Mouse (Mus musculus) embryonic facial prominence, embryonic 15.5 days (tissue): ENCODE measurements around the gene Gm49361. TPM values are rescaled to one million over a fixed set of nuclear protein-coding genes. Genes with fewer than 3 reads are reported as not detected.
"Not testable (repeated sequence)": the region's sequence is repeated elsewhere in the genome, so short reads cannot be mapped to it uniquely, and the experiment has no call there.

Experiments
- ATAC-seq: fragments of 200-750 bp; cut with Nextera tagmentation; 2 replicates; pipeline ENCODE4 v1.8.0; 2017; ENCODE audit warnings: low read depth, moderate TSS enrichment; ENCODE audit not compliant: insufficient number of reproducible peaks, low FRiP score, low TSS enrichment
- H3K27ac ChIP-seq: fragments of 300-500 bp; sonication (generic); replicated peaks from 2 replicates; pipeline ENCODE4 v1.5.1; 2015; ENCODE audit warnings: mild to moderate bottlenecking, inconsistent platforms
- H3K27me3 ChIP-seq: fragments of 300-500 bp; sonication (generic); 2 replicates; pipeline ENCODE4 v1.6.1; 2015; ENCODE audit warnings: inconsistent platforms
- H3K36me3 ChIP-seq: fragments of 300-500 bp; sonication (generic); 2 replicates; pipeline ENCODE4 v1.6.1; 2015; ENCODE audit warnings: mild to moderate bottlenecking, inconsistent platforms
- H3K4me1 ChIP-seq: fragments of 300-500 bp; sonication (generic); 2 replicates; pipeline ENCODE4 v1.6.1; 2015; ENCODE audit warnings: inconsistent platforms
- H3K4me2 ChIP-seq: fragments of 300-500 bp; sonication (generic); replicated peaks from 2 replicates; pipeline ENCODE4 v1.6.1; 2015; ENCODE audit warnings: mild to moderate bottlenecking, inconsistent platforms
- H3K4me3 ChIP-seq: fragments of 300-500 bp; sonication (generic); replicated peaks from 2 replicates; pipeline ENCODE4 v1.5.1; 2015; ENCODE audit warnings: mild to moderate bottlenecking, inconsistent platforms
- H3K9ac ChIP-seq: fragments of 300-500 bp; sonication (generic); 2 replicates; pipeline ENCODE4 v1.6.1; 2015; ENCODE audit warnings: inconsistent platforms
- H3K9me3 ChIP-seq: fragments of 300-500 bp; sonication (generic); replicated peaks from 2 replicates; pipeline ENCODE4 v1.6.1; 2016; ENCODE audit warnings: inconsistent platforms
- WGBS: fragments of 180-500 bp; shearing (Covaris S2); methylation state at CpG from one replicate; pipeline ENCODE4 v1.1.7; 2015; 5-methylcytosine and 5-hydroxymethylcytosine counted together
- polyA plus RNA-seq: library from polyadenylated mRNA; unstranded; fragments of >200 nt; fragmentation: Nextera tagmentation; extraction: Ambion mirVana; gene quantifications from 2 replicates; pipeline ENCODE4 v1.2.1, GENCODE M21; 2015

The Gm49361 gene
- polyA plus RNA-seq, 1 experiment from 2014 or later, result not detected

DNA sequence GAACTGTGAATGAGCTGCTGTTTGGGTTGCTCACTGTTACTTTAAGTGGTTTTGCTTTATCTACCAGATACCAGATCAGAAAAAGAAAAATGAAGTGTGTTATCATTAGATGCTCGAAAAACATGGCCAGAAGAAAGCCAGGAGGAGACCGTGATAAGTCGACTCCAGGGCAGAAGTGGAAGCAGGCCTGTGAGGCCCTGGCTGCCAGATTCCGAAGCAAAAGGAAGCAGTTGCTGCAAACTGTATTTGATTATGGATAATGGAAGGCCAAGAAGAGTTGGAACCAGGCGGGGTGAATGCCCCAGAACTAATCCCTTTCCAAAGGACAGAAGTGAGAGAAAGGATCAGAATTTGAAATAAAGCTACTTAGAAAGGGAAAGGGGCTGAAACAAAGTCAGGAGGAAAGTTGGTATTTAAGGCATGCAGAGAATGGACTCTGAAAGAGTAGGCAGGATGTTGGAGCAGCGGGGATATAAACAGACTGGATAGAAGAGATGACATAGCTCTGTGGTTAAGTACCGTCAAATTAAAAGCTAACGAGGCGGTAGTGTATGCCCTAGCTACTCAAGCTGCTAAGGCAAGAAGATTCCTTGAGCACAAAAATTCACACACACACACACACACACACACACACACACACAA, 7.6 kb upstream of the Gm49361 start:
- no peaks in the 10 kb centered on the region for H3K27me3 ChIP-seq
- no peak for ATAC-seq
- peak overlapping the region; percentile 58 for H3K27ac ChIP-seq
- no peak overlapping the region for H3K9ac ChIP-seq
- WGBS, result 10% methylated on average over 9 of the region's 9 CpGs
- no peak overlapping the region for H3K4me2 ChIP-seq
- H3K4me1 ChIP-seq, result peaks cover 5% of the 10 kb centered on the region; the same call in 1 of the 2 replicates
- H3K9me3 ChIP-seq, result no peaks in the 10 kb centered on the region
- H3K4me3 ChIP-seq, result no peak overlapping the region
- no peaks in the 10 kb centered on the region for H3K36me3 ChIP-seq

DNA sequence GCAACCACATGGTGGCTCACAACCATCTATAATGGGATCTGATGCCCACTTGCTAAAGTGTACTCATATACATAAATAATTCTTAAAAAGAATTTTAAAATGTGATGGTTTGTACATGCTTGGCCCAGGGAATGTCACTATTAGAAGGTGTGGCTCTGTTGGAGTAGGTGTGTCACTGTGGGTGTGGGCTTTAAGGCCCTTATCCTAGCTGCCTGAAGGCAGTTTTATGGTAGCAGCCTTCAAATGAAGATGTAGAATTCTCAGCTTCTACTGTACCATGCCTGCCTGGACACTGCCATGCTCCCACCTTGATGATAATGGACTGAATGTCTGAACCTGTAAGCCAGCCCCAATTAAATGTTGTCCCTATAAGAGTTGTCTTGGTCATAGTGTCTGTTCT, 5.1 kb upstream of the Gm49361 start:
- not testable (repeated sequence) for H3K36me3 ChIP-seq, H3K27ac ChIP-seq, H3K4me2 ChIP-seq, H3K9ac ChIP-seq, H3K4me1 ChIP-seq, H3K9me3 ChIP-seq, ATAC-seq, H3K4me3 ChIP-seq, H3K27me3 ChIP-seq

DNA sequence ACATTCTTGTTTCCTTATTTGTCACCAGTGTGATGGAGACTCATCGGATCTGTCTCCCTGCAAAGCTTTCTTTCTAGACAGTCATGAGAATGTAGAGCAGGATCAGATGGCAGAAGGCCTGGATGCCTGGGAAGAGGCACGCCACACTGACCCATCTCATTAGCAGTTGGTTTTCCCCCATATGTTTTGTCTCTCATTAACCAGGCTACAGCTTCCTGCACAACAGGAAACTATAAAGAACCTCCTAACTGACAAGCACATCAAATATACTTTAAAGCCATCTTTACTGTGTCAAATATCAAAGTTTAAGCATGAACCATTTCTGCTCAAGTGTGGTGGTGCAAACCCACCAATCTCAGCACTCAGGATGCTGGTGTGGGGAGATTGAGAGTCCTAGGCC, 3.6 kb upstream of the Gm49361 start:
- Histone ChIP-seq H3K27ac (no peak overlapping the region), H3K4me1 (peaks cover 10% of the 10 kb centered on the region), H3K36me3 (no peaks in the 10 kb centered on the region), H3K9me3 (no peaks in the 10 kb centered on the region), H3K9ac (no peak overlapping the region), H3K27me3 (no peaks in the 10 kb centered on the region), H3K4me2 (no peak overlapping the region), H3K4me3 (no peak overlapping the region)
- WGBS, result 55% methylated on average over 2 of the region's 2 CpGs
- no peak for ATAC-seq

DNA sequence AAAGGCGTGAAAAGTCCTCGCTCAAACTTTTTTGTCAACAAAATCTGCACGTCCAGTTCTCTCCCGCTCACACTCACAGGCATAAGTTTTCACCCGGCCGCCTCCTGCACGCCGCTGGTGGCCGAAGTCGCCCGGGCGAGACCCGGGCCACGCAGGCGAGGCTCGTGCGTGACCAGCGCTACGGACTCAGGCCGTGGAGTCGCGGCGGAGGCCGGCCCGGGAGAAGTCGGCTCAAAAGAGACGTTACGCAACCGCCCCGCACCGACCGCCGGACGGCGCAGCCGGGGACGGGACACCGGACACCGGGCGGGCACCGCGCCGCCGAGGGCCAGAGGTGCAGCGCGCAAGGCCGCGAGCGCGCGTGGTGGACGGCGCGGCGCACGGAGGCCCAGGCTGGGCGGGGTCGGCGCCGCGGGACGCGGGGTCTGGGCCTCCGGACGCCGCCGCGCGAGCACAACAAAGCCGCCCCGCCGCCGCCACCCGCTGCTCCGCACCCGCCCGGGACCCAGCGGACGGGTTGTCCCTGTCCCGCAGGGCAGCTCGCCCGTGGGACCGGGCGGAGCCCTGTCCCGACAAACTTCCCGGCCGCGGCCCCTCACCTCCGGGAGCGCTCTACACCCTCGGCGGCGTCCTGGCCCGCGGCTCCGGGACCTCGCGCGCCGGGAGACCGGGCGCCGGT, 473 bp downstream of the Gm49361 start:
- WGBS, result under 1% methylated on average over 103 of the region's 103 CpGs
- no peaks in the 10 kb centered on the region for H3K27me3 ChIP-seq
- peak; percentile 71 for ATAC-seq
- H3K9me3 ChIP-seq, result no peaks in the 10 kb centered on the region
- no peaks in the 10 kb centered on the region for H3K36me3 ChIP-seq
- H3K4me3 ChIP-seq, result peak overlapping the region; percentile 94
- peaks cover 31% of the 10 kb centered on the region for H3K4me1 ChIP-seq
- H3K4me2 ChIP-seq, result peak overlapping the region; percentile 77
- H3K9ac ChIP-seq, result peak overlapping the region; percentile 92
- peak overlapping the region; percentile 96 for H3K27ac ChIP-seq

DNA sequence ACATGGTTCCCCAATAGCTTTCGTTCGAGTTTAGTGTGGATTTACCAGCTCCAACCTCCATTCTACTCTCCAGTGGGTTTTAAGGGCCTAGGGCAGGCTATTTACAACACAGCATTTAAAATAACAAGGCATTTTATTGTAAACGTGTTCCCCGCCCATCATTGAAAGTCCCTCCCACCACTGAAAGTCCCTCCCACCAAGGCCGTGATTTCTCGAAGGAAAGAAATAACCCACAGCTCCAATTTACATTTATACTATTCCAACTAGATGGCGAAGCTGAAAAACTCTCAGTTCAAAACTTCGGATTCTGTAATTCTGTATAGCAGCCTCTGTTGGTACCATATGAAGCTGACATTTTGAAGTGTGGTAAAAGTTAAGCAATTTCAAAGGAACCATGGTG, 1.4 kb downstream of the Gm49361 start:
- Histone ChIP-seq H3K4me1 (peaks cover 31% of the 10 kb centered on the region), H3K9ac (no peak overlapping the region), H3K36me3 (no peaks in the 10 kb centered on the region), H3K4me2 (peak overlapping the region; percentile 77), H3K27me3 (no peaks in the 10 kb centered on the region), H3K27ac (peak overlapping the region; percentile 96), H3K4me3 (peak overlapping the region; percentile 94), H3K9me3 (no peaks in the 10 kb centered on the region)
- WGBS, result under 1% methylated on average over 8 of the region's 8 CpGs
- no peak for ATAC-seq

DNA sequence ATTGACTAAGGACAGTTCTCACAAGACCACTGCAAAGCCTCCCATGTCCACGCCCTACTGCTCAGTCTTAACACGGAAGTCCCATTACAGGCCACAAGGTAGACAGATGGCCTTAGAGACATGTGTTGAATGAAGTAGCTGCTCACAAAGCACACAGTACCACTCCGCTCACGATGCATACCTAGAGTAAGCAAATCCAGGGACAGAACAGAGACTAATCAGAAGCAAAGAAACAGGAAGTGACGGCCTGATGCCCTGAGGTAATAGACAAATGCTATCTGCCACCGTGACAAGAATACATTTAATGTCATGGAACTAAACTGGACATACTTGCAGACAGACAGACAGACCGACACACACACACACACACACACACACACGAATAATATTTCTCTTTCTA, 5.3 kb downstream of the Gm49361 start:
- Histone ChIP-seq H3K4me2 (no peak overlapping the region), H3K9ac (no peak overlapping the region), H3K27me3 (no peaks in the 10 kb centered on the region), H3K9me3 (no peaks in the 10 kb centered on the region), H3K27ac (no peak overlapping the region), H3K4me1 (peaks cover 47% of the 10 kb centered on the region), H3K36me3 (no peaks in the 10 kb centered on the region), H3K4me3 (no peak overlapping the region)
- no peak for ATAC-seq
- 59% methylated on average over 8 of the region's 8 CpGs for WGBS

DNA sequence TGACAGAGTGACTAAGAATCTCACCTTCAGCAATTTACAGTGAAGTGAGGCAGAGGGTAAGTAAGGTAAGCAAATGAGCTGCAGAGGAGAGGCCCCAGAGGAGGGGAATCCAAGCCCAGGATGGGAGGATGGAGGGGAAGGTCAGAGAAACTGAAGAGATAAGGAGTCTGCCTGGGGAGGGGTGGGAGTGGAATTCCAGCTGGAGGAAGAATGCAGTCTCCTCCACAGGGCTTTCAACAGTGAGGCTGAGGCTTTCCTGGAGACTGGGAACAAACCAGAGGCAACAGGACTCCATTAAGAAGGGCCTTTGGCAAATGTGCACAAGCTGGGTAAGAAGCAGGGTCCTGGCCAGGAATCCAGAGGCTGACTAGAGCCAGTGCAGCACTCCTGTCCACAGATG, 8.8 kb downstream of the Gm49361 start:
- Histone ChIP-seq H3K4me2 (no peak overlapping the region), H3K9ac (no peak overlapping the region), H3K4me3 (no peak overlapping the region), H3K27ac (no peak overlapping the region), H3K27me3 (no peaks in the 10 kb centered on the region), H3K4me1 (peaks cover 56% of the 10 kb centered on the region), H3K36me3 (no peaks in the 10 kb centered on the region; the same call in 1 of the 2 replicates), H3K9me3 (no peaks in the 10 kb centered on the region)
- no peak for ATAC-seq

DNA sequence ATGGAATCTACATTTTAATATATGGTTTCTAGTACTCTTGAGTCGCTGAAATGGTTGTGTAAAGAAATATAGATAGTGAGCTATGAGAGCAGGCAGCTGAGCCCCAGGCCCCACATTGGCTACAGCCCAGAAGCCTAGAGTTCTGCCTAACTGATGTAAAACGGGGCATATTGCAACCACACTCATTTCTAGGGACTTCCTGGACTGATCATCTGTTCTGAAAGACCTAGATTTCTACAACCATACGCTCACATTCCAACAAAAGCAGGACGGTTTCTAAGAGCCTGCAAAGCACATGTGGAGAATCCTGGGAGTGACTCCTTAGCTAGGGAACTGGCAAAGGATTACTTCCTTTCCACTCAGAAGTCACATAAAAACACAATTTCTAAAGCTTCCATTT, 9.8 kb downstream of the Gm49361 start:
- Histone ChIP-seq H3K27ac (no peak overlapping the region), H3K27me3 (no peaks in the 10 kb centered on the region), H3K9ac (no peak overlapping the region), H3K4me1 (peaks cover 58% of the 10 kb centered on the region), H3K36me3 (no peaks in the 10 kb centered on the region; the same call in 1 of the 2 replicates), H3K4me2 (no peak overlapping the region), H3K9me3 (no peaks in the 10 kb centered on the region), H3K4me3 (no peak overlapping the region)
- ATAC-seq, result no peak
- WGBS, result 35% methylated on average over 4 of the region's 4 CpGs

DNA sequence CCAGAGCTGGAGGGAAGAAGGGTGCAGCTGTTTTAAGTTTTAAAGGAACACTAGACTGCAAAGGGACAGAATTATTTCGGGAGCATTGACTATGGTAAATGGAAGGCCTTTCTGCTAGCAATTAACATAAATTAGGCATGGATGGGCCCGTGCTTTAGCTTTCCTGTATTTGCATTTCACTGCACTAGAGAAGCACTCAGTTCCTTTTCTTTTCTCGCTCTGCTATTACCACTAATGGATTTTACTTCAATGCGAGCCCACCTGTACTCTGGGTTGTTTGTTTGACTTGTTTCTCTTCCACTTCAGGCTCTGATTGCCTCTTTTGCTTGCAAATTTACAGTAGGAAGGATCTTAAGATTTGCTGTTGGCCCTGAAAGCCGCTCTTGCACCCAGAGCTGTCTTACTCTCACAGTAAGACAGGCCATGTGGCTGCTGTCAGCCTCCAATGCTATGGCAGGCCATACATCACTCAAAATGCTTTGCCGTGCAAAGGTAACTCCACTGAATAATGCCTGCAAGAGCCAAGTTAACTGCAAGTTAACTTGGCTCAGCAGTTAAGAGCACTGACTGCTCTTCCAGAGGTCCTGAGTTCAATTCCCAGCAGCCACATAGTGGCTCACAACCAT, 13.1 kb downstream of the Gm49361 start:
- Histone ChIP-seq H3K9ac (no peak overlapping the region), H3K9me3 (no peaks in the 10 kb centered on the region), H3K4me2 (0 out of 2 replicates have a peak overlapping the region, but pooled peaks have one; percentile 12), H3K36me3 (no peaks in the 10 kb centered on the region; the same call in 1 of the 2 replicates), H3K27me3 (no peaks in the 10 kb centered on the region), H3K4me1 (peaks cover 70% of the 10 kb centered on the region), H3K4me3 (no peak overlapping the region), H3K27ac (peak overlapping the region; percentile 74)
- 40% methylated on average over 6 of the region's 6 CpGs for WGBS
- peak; percentile 20; the same call in 1 of the 2 replicates for ATAC-seq

DNA sequence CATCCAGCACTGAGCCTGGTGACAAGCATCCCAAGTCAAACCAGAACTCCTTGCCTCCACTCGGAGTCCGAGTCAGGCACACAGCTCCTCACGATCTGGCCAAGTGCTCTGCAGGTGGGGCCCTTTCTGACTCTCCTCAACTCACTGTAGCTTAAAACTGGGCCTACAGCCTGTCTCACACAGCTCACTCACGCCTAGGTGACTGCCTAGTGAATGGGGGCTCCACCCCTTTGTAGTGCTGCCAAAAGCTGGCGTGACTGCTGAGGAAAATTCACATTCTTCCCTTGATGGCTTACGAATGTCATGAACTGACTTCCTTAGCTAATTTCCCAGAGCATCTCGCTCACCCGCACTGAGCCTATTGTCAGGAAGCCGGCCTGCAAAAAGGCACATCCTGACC, 15.4 kb downstream of the Gm49361 start:
- 29% methylated on average over 9 of the region's 9 CpGs for WGBS
- Histone ChIP-seq H3K9ac (no peak overlapping the region), H3K9me3 (no peaks in the 10 kb centered on the region), H3K4me3 (no peak overlapping the region), H3K27ac (peak overlapping the region; percentile 66), H3K36me3 (peaks cover 8% of the 10 kb centered on the region; the same call in 1 of the 2 replicates), H3K4me2 (no peak overlapping the region), H3K27me3 (no peaks in the 10 kb centered on the region), H3K4me1 (peaks cover 51% of the 10 kb centered on the region)
- ATAC-seq, result peak; percentile 57

DNA sequence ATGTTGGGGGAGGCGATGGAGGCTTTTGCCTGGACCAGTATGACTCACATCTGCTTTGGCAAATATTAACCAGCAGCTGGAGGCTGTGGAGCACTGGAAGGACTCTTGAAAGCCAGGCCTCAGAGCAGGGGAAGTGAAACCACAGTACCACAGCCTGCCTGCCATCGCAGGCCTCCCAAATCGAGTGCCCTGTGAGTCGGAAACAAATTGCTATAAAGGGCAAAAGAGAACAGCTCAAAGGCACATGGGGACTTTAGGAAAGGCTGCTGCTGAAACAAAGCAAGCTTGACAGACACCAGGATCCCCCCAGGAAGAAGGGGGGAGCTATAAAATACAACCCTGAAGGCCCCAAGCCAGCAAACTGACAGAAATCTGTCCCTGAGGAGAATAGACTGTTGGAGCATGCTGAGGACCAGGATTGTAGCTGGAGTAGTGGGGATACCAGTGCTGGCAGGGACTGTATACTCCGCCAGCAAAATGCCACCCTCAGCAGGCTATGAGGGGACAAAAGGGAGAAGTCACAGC, 15.9 kb downstream of the Gm49361 start:
- Histone ChIP-seq H3K27ac (peak overlapping the region; percentile 66), H3K36me3 (peaks cover 8% of the 10 kb centered on the region; the same call in 1 of the 2 replicates), H3K9ac (no peak overlapping the region), H3K9me3 (no peaks in the 10 kb centered on the region), H3K4me1 (peaks cover 51% of the 10 kb centered on the region), H3K27me3 (no peaks in the 10 kb centered on the region), H3K4me3 (no peak overlapping the region), H3K4me2 (no peak overlapping the region)
- no peak for ATAC-seq
- 60% methylated on average over 5 of the region's 5 CpGs for WGBS
